Mouse (Mus musculus) adrenal gland, postnatal 14 days (tissue): Measurements from ENCODE around the gene Slc25a20. TPM values are rescaled to one million over a fixed set of nuclear protein-coding genes. Genes with fewer than 3 reads are reported as not detected.

Source experiments
- microRNA-seq, 2 experiments: library from miRNA; unstranded; fragments of <30 nt; microRNA quantifications; one replicate each; pipeline ENCODE4 v1.2.0; 2021
- total RNA-seq: library from RNA; stranded (reverse); gene quantifications from 2 replicates; pipeline ENCODE4 v1.2.3, GENCODE M21; 2021

Slc25a20 gene
- total RNA-seq, 1 experiment from 2014 or later: 334 TPM

Small RNA genes lying within 50 kb of the gene (microRNA-seq; reads per million reads assigned to microRNA genes)
- gene Gm26298: 0 reads per million in 2 experiments

Other genes starting within 250 kb of the Slc25a20 start
- not detected in 2 replicates for gene Ccdc36, start 233.6 kb upstream of the Slc25a20 start, total RNA-seq
- gene BC048562, start 225.6 kb upstream of the Slc25a20 start, total RNA-seq: not detected in 2 replicates
- gene Ccdc71, start 201.6 kb upstream of the Slc25a20 start, total RNA-seq: 35.1 and 36.4 TPM in 2 replicates
- gene Klhdc8b, start 200.5 kb upstream of the Slc25a20 start, total RNA-seq: 29.7 and 30.9 TPM in 2 replicates
- gene Lamb2, start 182.4 kb upstream of the Slc25a20 start, total RNA-seq: 121 and 124 TPM in 2 replicates
- gene Usp19, start 171.5 kb upstream of the Slc25a20 start, total RNA-seq: 163 and 175 TPM in 2 replicates
- 179 and 190 TPM in 2 replicates for gene Qars, start 154.4 kb upstream of the Slc25a20 start, total RNA-seq
- 114 and 125 TPM in 2 replicates for gene Qrich1, start 145.3 kb upstream of the Slc25a20 start, total RNA-seq
- 99.2 and 110 TPM in 2 replicates for gene Impdh2, start 101.8 kb upstream of the Slc25a20 start, total RNA-seq
- gene Ndufaf3, start 94.7 kb upstream of the Slc25a20 start, total RNA-seq: 55.5 and 67.2 TPM in 2 replicates
- gene Dalrd3, start 92.2 kb upstream of the Slc25a20 start, total RNA-seq: 48.8 and 51.5 TPM in 2 replicates
- gene Wdr6, start 83.3 kb upstream of the Slc25a20 start, total RNA-seq: 91.0 and 102 TPM in 2 replicates
- gene P4htm, start 64.4 kb upstream of the Slc25a20 start, total RNA-seq: 4.7 and 7.7 TPM in 2 replicates
- gene Arih2, start 12.7 kb upstream of the Slc25a20 start, total RNA-seq: 59.7 and 61.3 TPM in 2 replicates
- gene Prkar2a, start 27.2 kb downstream of the Slc25a20 start, total RNA-seq: 36.3 and 37.4 TPM in 2 replicates
- gene Ip6k2, start 121.7 kb downstream of the Slc25a20 start, total RNA-seq: 71.0 and 78.2 TPM in 2 replicates
- 9.2 and 11.4 TPM in 2 replicates for gene Nckipsd, start 146.3 kb downstream of the Slc25a20 start, total RNA-seq
- 3.9 and 4.9 TPM in 2 replicates for gene Celsr3, start 164.2 kb downstream of the Slc25a20 start, total RNA-seq
- gene Slc26a6, start 191.2 kb downstream of the Slc25a20 start, total RNA-seq: 8.4 and 13.3 TPM in 2 replicates